Mouse (Mus musculus): Measurements from ENCODE around the gene Phc2.

DNA sequence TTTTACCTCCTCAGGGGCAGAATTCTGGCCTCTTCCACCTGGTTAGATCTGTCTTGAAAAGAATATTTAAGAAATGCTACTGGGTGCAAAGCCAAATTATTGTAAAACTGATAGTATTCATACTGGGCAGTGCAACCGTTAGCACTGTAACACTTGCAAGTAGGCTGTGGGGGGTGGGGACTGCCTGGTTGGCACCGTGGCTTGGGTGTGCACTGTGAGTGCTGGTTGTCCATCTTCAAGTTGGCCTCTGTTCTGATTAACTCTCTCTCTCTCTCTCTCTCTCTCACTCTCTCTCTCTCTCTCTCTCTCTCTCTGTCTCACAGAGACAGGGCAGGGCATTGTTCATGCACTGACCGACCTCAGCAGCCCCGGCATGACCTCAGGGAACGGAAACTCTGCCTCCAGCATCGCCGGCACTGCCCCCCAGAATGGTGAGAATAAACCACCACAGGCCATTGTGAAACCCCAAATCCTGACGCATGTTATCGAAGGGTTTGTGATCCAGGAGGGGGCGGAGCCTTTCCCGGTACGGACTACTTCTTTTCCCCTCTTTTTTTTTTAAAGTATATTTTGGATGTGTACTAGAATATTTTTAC, 88.6 kb downstream of the Phc2 start:
- TF ChIP-seq MAFK (IDR thresholded peaks at IDR 0.05; ENCODE audit: insufficient read depth, low read depth, low read length) (no peak), ZNF384 (IDR thresholded peaks at IDR 0.05; ENCODE audit: low read depth, low read length) (no peak)

Data from ES-E14 (cell line).